Mouse (Mus musculus) heart, adult 2 months (tissue): ENCODE measurements around the gene Kcnk3.

ENCODE experiments used
- CTCF ChIP-seq: fragments of 200-600 bp; IDR thresholded peaks from 2 replicates; pipeline ENCODE4 v1.8.1; 2022; ENCODE audit warnings: antibody characterized with exemption, mild to moderate bottlenecking, moderate library complexity
- EP300 ChIP-seq: fragments of 200-500 bp; IDR thresholded peaks from 2 replicates; pipeline ENCODE4 v1.6.1; 2011; ENCODE audit warnings: low read depth, low read length, control low read depth; ENCODE audit not compliant: insufficient read depth
- POLR2A ChIP-seq: fragments of 200-500 bp; IDR thresholded peaks from 2 replicates; pipeline ENCODE4 v1.6.1; 2011; ENCODE audit warnings: mild to moderate bottlenecking, low read depth, low read length, control low read depth; ENCODE audit not compliant: insufficient read depth

- no peak for TF ChIP-seq CTCF
- no peak for TF ChIP-seq POLR2A
- TF ChIP-seq EP300 = no peak
These were observed 28.5 kb upstream of the Kcnk3 start for GRCm38 (mm10) chr5:30559421-30559820.
